Mouse (Mus musculus): Measurements from ENCODE around the gene Mecom.

The Mecom gene

GRCm38 (mm10) chr3:30207431-30207830 lies 340.4 kb downstream of the Mecom start:
- in situ Hi-C loops (cut with MboI; ENCODE audit: low pct_unique_long_range_greater_than_20kb in 1 of 2, low sequenced_read_pairs in 2 of 2, unreplicated experiment in 1 of 2): no loop called here

GRCm38 (mm10) chr3:30206123-30206522 lies 341.7 kb downstream of the Mecom start:
- in situ Hi-C loops (cut with MboI; ENCODE audit: low pct_unique_long_range_greater_than_20kb in 1 of 2, low sequenced_read_pairs in 2 of 2, unreplicated experiment in 1 of 2): no loop called here

- in situ Hi-C loops (cut with MboI; ENCODE audit: low pct_unique_long_range_greater_than_20kb in 1 of 2, low sequenced_read_pairs in 2 of 2, unreplicated experiment in 1 of 2): no loop called here
These were observed 344.0 kb downstream of the Mecom start for GRCm38 (mm10) chr3:30203764-30204163.

- in situ Hi-C loops (cut with MboI; ENCODE audit: low pct_unique_long_range_greater_than_20kb in 1 of 2, low sequenced_read_pairs in 2 of 2, unreplicated experiment in 1 of 2): no loop called here
These were observed 349.0 kb downstream of the Mecom start for GRCm38 (mm10) chr3:30198854-30199253.

GRCm38 (mm10) chr3:30198227-30198626 lies 349.6 kb downstream of the Mecom start:
- in situ Hi-C loops (cut with MboI; ENCODE audit: low pct_unique_long_range_greater_than_20kb in 1 of 2, low sequenced_read_pairs in 2 of 2, unreplicated experiment in 1 of 2): no loop called here

GRCm38 (mm10) chr3:30195186-30195585 lies 352.6 kb downstream of the Mecom start:
- in situ Hi-C loops (cut with MboI; ENCODE audit: low pct_unique_long_range_greater_than_20kb in 1 of 2, low sequenced_read_pairs in 2 of 2, unreplicated experiment in 1 of 2): no loop called here

- in situ Hi-C loops (cut with MboI; ENCODE audit: low pct_unique_long_range_greater_than_20kb in 1 of 2, low sequenced_read_pairs in 2 of 2, unreplicated experiment in 1 of 2): no loop called here
These were observed 355.4 kb downstream of the Mecom start for GRCm38 (mm10) chr3:30192294-30193007.

GRCm38 (mm10) chr3:30189325-30189724 lies 358.5 kb downstream of the Mecom start:
- in situ Hi-C loops (cut with MboI; ENCODE audit: low pct_unique_long_range_greater_than_20kb in 1 of 2, low sequenced_read_pairs in 2 of 2, unreplicated experiment in 1 of 2): no loop called here

GRCm38 (mm10) chr3:30187812-30188469 lies 359.9 kb downstream of the Mecom start:
- in situ Hi-C loops (cut with MboI; ENCODE audit: low pct_unique_long_range_greater_than_20kb in 1 of 2, low sequenced_read_pairs in 2 of 2, unreplicated experiment in 1 of 2): no loop called here

- in situ Hi-C loops (cut with MboI; ENCODE audit: low pct_unique_long_range_greater_than_20kb in 1 of 2, low sequenced_read_pairs in 2 of 2, unreplicated experiment in 1 of 2): no loop called here
These were observed 365.9 kb downstream of the Mecom start for GRCm38 (mm10) chr3:30181807-30182481.

- in situ Hi-C loops (cut with MboI; ENCODE audit: low pct_unique_long_range_greater_than_20kb in 1 of 2, low sequenced_read_pairs in 2 of 2, unreplicated experiment in 1 of 2): no loop called here
These were observed 371.2 kb downstream of the Mecom start for GRCm38 (mm10) chr3:30176615-30177014.

GRCm38 (mm10) chr3:30173812-30174211 lies 374.0 kb downstream of the Mecom start:
- in situ Hi-C loops (cut with MboI; ENCODE audit: low pct_unique_long_range_greater_than_20kb in 1 of 2, low sequenced_read_pairs in 2 of 2, unreplicated experiment in 1 of 2): no loop called here

GRCm38 (mm10) chr3:30168396-30169186 lies 379.2 kb downstream of the Mecom start:
- in situ Hi-C loops (cut with MboI; ENCODE audit: low pct_unique_long_range_greater_than_20kb in 1 of 2, low sequenced_read_pairs in 2 of 2, unreplicated experiment in 1 of 2): no loop called here

GRCm38 (mm10) chr3:30167027-30167426 lies 380.8 kb downstream of the Mecom start:
- in situ Hi-C loops (cut with MboI; ENCODE audit: low pct_unique_long_range_greater_than_20kb in 1 of 2, low sequenced_read_pairs in 2 of 2, unreplicated experiment in 1 of 2): no loop called here

- in situ Hi-C loops (cut with MboI; ENCODE audit: low pct_unique_long_range_greater_than_20kb in 1 of 2, low sequenced_read_pairs in 2 of 2, unreplicated experiment in 1 of 2): no loop called here
These were observed 383.0 kb downstream of the Mecom start for GRCm38 (mm10) chr3:30164834-30165233.

- in situ Hi-C loops (cut with MboI; ENCODE audit: low pct_unique_long_range_greater_than_20kb in 1 of 2, low sequenced_read_pairs in 2 of 2, unreplicated experiment in 1 of 2): no loop called here
These were observed 384.4 kb downstream of the Mecom start for GRCm38 (mm10) chr3:30163390-30163789.

GRCm38 (mm10) chr3:30160961-30161670 lies 386.7 kb downstream of the Mecom start:
- in situ Hi-C loops (cut with MboI; ENCODE audit: low pct_unique_long_range_greater_than_20kb in 1 of 2, low sequenced_read_pairs in 2 of 2, unreplicated experiment in 1 of 2): no loop called here

GRCm38 (mm10) chr3:30160346-30160745 lies 387.5 kb downstream of the Mecom start:
- in situ Hi-C loops (cut with MboI; ENCODE audit: low pct_unique_long_range_greater_than_20kb in 1 of 2, low sequenced_read_pairs in 2 of 2, unreplicated experiment in 1 of 2): no loop called here
